Mouse (Mus musculus) neutrophil, adult 65 days (primary cell): Measurements from ENCODE around the gene Gm14403. TPM values are rescaled to one million over a fixed set of nuclear protein-coding genes. Genes with fewer than 3 reads are reported as not detected.

Source experiments
- total RNA-seq: library from RNA; stranded (reverse); gene quantifications from 2 replicates; pipeline ENCODE4 v1.2.4, GENCODE M21; 2023

The Gm14403 gene
- 1.1 and 1.5 TPM in 2 replicates for total RNA-seq

DNA sequence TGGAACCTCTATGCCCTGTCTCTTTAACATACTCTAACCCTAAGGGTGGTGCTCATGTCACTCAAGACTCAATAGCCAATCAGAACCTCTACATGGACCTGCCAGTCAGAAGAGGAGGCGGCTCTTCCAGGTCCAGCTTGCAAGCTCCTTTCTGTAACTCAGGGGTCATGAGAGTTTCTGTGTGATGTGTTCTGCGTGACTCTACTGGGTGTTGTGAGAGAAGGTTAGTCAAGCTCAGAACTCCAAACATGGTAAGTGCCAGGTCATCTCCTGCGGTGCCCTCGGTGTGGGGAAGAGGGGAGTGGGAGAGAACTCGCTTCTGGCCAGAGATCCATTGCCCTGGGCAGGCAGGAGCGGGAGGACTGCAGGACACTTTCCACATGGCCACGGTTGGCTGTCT is at the start of gene Gm14403:
Gene Gm14403 (plus strand): TSS at position 149 of the 400 bp plus-strand sequence.

GRCm38 (mm10) chr2:177464676-177465075 is 33.3 kb upstream of the Gm14403 start, which contains the start of gene Zfp970:
Zfp970 (plus strand) TSS chr2:177464733.

Other genes starting within 250 kb of the Gm14403 start
- not detected in 2 replicates for gene Gm14409, start 231.2 kb upstream of the Gm14403 start, total RNA-seq
- gene Gm14412, start 173.9 kb upstream of the Gm14403 start, total RNA-seq: not detected in 2 replicates
- 0.79 TPM in 1 of 2 replicates, not detected in the other for gene Gm14418, start 99.9 kb upstream of the Gm14403 start, total RNA-seq
- gene Zfp970, start 33.5 kb upstream of the Gm14403 start, total RNA-seq: 0.73 and 1.5 TPM in 2 replicates
- gene Gm14406, start 80.0 kb downstream of the Gm14403 start, total RNA-seq: not detected in 2 replicates